Mouse (Mus musculus): ENCODE measurements around the gene Olfr1111.
"Not testable (repeated sequence)": the region's sequence is repeated elsewhere in the genome, so short reads cannot be mapped to it uniquely, and the experiment has no call there.

Gene Olfr1111

DNA sequence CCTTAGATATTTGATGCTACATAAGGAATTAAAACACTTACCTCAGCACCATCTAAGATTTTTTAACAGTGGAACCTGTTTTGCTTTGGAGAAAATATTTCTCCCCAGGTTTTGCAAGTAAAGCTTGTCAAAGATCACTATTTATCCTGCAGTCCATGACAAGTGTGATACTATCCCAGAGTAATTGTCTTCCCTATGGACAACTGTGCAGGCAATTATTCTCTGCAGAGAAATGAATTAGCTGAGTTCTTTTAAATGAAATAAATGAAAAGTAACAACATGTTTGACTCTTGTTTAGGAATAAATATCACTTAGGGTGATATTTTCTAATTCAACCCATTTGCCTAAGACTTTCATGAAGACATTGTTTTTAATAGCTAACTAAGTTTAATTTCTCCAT is at the start of gene Olfr1111:
TSS of gene Olfr1111 (minus strand) at position 101 of the 400 bp plus-strand sequence.
- DNase-seq = no peak

DNA sequence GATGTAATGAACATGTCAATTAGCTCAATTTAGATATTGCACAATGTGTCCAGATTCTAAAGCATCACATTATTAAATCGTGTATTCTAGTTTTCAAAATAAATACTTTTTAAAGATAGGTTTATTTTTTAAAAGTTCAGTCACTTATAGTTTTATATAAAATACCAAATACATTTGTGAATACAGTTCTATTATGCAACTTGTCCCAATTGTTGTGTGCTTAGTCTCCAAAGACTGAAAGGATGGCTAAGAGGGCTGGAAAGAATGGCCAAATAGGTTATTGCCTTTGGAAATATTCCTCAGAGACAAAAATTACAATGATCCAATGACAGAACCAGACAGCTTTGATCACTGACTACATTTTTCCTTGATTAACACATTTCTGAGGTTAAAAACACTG is 35.1 kb upstream of the Olfr1111 start, which contains the start of gene Olfr1112:
TSS of gene Olfr1112 (plus strand) at position 301 of the 400 bp plus-strand sequence.
- no peak for DNase-seq

DNA sequence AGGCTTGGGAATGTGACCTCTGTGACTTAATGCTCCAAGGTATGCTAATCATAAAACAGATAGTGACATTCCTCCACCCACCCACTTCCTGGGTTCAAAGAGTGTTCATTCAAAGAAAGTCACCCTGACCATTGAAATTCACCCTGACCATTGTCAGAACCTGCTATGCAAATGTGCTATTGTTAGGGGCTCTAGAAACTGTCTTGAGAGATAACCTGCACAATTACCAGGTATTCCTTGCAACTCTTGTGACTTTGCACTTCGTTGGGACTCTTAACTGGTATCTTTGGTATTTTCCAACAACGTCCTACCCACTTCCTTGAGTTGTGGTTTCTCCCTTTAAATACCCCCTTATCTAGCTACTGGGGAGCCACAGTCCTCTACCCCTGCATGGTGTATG is 15.3 kb upstream of the Olfr1111 start:
- not testable (repeated sequence) for DNase-seq

DNA sequence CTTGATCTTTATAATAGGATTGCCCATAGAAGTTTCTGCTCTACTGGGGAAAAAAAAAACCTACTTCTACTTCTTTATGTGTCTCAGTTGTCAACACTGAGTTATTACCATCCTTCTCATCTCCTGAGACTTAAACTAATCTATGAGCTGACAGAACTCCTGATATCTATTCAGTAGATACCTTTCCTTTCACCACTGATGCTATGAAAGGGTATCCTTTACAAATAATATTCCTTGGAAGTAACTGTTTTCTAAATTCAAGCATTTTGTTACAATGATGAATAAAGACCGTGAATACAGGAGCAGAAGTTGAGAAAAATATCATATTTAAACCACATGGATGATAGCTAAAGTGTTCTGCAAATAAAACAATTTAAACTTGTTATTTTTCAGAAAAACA is 12.2 kb downstream of the Olfr1111 start, which contains the start of gene Olfr1110:
TSS of gene Olfr1110 (minus strand) at position 101 of the 400 bp plus-strand sequence.
- DNase-seq = no peak

DNA sequence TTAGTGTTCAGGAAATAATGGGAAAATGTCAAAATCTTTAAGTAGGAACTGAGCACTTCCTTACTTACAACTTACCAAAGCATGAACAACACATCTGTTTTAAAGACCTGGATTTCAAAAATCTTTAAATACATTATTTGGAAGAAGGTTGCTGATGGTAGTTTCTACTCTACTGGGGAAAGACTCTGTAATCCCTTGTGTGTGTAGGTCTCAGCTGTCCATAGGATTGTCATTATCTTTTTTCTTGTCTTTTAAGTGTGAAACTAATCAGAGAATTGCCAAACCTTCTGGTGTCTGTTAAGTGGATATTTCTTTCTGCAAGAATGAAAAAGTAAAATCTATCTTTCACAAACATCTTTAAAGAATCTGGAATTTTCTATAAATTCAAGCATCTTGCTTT is 38.0 kb downstream of the Olfr1111 start, which contains the start of gene Olfr259:
TSS of gene Olfr259 (minus strand) at position 101 of the 400 bp plus-strand sequence.
- DNase-seq = no peak

Measured in thymus, postnatal 25 days (tissue).